Mouse (Mus musculus): ENCODE measurements around the gene Plekhh3.

DNA sequence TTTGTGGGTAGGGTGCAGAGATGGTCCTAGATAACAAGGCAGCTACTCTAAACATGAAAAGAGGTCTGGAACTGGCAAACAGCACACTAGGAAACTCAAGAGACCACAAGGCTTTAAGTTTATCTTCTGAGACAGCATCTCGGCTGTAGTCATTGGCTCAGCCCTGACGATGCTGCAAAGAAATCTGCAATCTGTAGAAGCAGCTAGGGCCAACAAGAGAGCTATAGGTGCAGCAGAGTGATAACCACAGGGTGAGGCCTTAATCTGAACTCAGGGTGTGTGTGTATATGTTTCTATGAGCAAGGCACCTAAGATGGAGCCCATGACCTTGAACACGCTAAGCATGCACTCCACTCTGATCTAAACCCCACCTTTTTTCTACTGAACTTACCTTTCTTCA is 28.4 kb upstream of the Plekhh3 start:
- TF ChIP-seq CTCF (IDR thresholded peaks at IDR 0.05; ENCODE audit: low read depth, low read length), result no peak
- no peak for TF ChIP-seq GATA1 (IDR thresholded peaks at IDR 0.05; ENCODE audit: borderline replicate concordance, low read length)
- TF ChIP-seq POLR2AphosphoS5 (IDR thresholded peaks at IDR 0.05; ENCODE audit: insufficient replicate concordance, low read depth, low read length), result no peak
- no peak for TF ChIP-seq GATA2 (IDR thresholded peaks at IDR 0.05; ENCODE audit: borderline replicate concordance, low read depth, low read length)

Data from G1E (cell line).